Mouse (Mus musculus) heart, embryonic 10.5 days (tissue): ENCODE results near the gene Rilpl1. TPM values are rescaled to one million over a fixed set of nuclear protein-coding genes. Genes with fewer than 3 reads are reported as not detected.
A peak's percentile ranks its signal among the peaks of the same experiment; 100 is the strongest.

Experiments used
- DNase-seq: peaks from one replicate; pipeline ENCODE4 v3.0.0-alpha.2; 2017; ENCODE audit warnings: low spot score
- H3K27ac ChIP-seq: fragments of 300-500 bp; sonication (generic); 2 replicates; pipeline ENCODE4 v1.5.1; 2016; ENCODE audit warnings: mild to moderate bottlenecking
- H3K27me3 ChIP-seq: fragments of 300-500 bp; sonication (generic); 2 replicates; pipeline ENCODE4 v1.6.1; 2016; ENCODE audit warnings: mild to moderate bottlenecking; ENCODE audit not compliant: poor library complexity, insufficient read depth, severe bottlenecking
- H3K36me3 ChIP-seq: fragments of 300-500 bp; sonication (generic); 2 replicates; pipeline ENCODE4 v1.6.1; 2016; ENCODE audit warnings: mild to moderate bottlenecking, moderate library complexity
- H3K4me1 ChIP-seq: fragments of 300-500 bp; sonication (generic); 2 replicates; pipeline ENCODE4 v1.6.1; 2016; ENCODE audit warnings: mild to moderate bottlenecking
- H3K4me3 ChIP-seq: fragments of 300-500 bp; sonication (generic); 2 replicates; pipeline ENCODE4 v1.5.1; 2016; ENCODE audit warnings: mild to moderate bottlenecking, moderate library complexity
- H3K9me3 ChIP-seq: fragments of 300-500 bp; sonication (generic); 2 replicates; pipeline ENCODE4 v1.6.1; 2016; ENCODE audit warnings: mild to moderate bottlenecking, moderate library complexity
- WGBS: fragments of 180-500 bp; shearing (Covaris S2); methylation state at CpG from one replicate; pipeline ENCODE4 v1.1.7; 2016; 5-methylcytosine and 5-hydroxymethylcytosine counted together
- polyA plus RNA-seq: library from polyadenylated mRNA; unstranded; fragments of >200 nt; fragmentation: Nextera tagmentation; extraction: Ambion mirVana; gene quantifications from 2 replicates; pipeline ENCODE4 v1.2.1, GENCODE M21; 2016

Gene Rilpl1
- polyA plus RNA-seq, 1 experiment from 2014 or later: 25.5 TPM

DNA sequence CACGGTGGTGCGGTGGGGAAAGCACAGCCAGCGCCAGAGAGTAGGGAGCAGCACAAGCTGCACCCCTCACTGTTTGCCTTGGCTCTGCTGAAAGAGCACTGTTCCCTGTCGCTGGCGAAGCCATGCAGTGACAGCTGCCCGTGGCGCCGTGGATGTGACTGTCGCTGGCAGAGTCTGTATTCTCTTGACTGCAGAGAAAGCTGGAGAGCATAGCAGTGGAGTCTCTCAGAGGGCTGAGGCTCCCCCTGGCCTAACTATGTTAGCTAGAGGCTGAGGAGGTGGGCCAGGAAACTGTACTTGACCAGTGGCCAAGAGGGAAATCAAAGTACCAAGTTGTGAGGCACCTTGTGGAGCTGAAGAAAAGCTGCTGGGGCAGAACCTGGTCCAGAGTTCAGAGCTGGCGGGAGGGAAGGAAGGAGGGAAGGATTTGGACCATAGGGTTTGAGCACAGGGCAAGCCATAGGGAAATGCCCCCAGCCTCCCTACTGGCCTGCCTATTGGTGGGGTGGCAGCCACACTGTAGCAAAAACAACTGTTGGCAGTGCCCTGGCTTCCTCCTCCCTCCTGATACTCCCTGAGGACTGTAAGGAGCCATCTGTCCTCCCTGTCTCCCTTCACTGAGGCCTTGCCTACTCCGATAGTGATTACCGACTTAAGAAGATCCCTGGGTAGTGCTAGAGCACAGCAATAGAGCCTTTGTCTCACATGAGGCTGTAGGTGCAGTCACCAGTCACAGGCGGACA, 77.7 kb downstream of the Rilpl1 start:
- no peak for DNase-seq
- Histone ChIP-seq H3K27ac (peak overlapping the region; percentile 31; the same call in 1 of the 2 replicates), H3K27me3 (no peaks in the 10 kb centered on the region), H3K4me1 (peaks cover 28% of the 10 kb centered on the region), H3K36me3 (peaks cover 99% of the 10 kb centered on the region), H3K9me3 (no peaks in the 10 kb centered on the region), H3K4me3 (no peak overlapping the region)
- WGBS: 82% methylated on average over 13 of the region's 13 CpGs

DNA sequence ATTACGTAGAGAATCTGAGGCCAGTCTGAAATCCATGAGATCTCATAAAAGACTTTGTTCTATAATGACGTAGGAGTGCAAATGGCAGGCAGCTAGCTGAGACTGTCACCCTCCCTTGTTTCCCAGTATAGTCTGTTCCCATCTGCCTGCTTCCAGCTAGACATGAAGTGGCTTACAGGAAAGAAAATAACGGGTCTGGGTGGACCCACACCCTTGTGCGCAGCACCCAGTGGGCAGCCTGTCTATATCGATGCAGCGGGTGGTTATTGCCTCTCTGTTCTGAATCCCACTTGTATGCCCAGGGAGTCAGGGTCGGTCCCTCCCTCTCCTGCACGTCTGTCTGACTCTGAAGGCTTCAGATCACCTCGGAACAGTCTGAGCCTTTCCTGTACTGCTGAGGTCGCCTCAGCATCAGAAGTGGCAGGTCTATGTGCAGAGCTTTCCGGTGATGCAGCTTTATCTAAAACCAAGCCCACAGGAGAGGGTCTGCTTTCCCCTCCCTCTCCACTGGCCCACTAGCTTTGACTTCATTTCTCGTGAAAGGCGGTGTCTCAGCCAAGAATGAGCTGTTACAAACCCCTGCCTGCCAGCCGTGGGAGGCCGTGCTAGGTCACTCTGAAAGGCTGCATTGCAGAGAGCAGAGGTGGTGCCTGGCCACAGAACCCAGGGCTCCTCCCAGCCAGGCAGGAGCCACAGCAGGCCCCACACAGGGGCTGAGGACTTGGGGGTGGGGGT, 78.5 kb downstream of the Rilpl1 start:
- no peak for DNase-seq
- peaks cover 99% of the 10 kb centered on the region for H3K36me3 ChIP-seq
- peaks cover 34% of the 10 kb centered on the region for H3K4me1 ChIP-seq
- H3K27me3 ChIP-seq: no peaks in the 10 kb centered on the region
- H3K4me3 ChIP-seq: no peak overlapping the region
- H3K27ac ChIP-seq: peak overlapping the region; percentile 31; the same call in 1 of the 2 replicates
- 73% methylated on average over 15 of the region's 15 CpGs for WGBS
- no peaks in the 10 kb centered on the region for H3K9me3 ChIP-seq

DNA sequence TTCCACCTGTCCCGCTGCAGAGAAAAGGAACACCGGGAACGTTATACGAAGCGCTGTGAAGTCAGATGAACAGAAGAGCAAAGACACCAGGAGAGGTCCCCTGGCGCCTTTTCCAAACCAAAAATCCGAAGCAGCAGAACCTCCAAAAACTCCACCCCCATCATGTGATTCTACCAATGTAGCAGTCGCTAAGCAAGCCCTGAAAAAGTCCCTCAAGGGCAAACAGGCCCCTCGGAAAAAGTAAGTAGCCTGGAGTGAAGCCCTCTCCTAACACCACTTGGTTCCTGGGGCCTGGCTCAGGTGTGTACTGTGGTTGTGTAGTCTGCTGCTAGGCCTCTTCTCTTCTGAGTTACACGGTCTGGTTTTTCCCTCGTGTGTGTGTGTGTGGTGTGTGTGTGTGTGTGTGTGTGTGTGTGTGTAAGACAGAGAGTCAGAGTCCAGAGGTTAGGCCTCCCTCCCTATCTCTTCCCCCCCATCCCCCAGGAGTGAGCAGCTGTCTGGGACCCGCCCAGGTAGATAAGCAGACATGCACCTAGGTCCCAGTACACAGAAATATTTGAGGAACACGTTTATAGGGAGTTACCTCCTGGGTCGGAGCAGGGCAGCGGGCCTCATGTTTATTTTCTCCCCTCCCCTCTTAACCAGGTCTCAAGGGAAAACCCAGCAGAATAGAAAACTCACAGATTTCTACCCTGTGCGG, 80.4 kb downstream of the Rilpl1 start:
- Histone ChIP-seq H3K27ac (no peak overlapping the region; the same call in 1 of the 2 replicates), H3K4me1 (peaks cover 48% of the 10 kb centered on the region), H3K36me3 (peaks cover 90% of the 10 kb centered on the region), H3K4me3 (no peak overlapping the region), H3K9me3 (no peaks in the 10 kb centered on the region), H3K27me3 (no peaks in the 10 kb centered on the region)
- DNase-seq: no peak
- WGBS: 77% methylated on average over 16 of the region's 16 CpGs

DNA sequence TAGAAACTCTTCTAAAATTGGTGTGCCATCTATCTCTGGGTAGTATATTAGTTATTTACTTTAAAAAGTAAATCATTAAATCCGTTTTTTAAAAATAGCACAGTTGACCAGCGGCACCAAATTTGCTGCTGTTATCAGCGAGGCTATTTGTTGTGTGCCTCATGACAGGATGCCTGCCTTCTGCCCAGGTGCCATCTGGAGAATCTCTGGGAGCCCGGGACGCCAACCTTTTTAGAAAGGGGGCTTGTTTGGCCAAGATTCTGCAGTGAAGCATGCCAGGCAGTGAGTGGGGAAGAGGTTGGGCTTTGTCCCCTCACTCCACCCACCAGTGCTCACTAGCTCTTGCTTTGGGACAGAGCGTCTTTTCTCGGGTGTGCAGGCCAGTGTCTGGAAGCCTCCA, 81.1 kb downstream of the Rilpl1 start:
- H3K9me3 ChIP-seq: no peaks in the 10 kb centered on the region
- peaks cover 84% of the 10 kb centered on the region for H3K36me3 ChIP-seq
- no peak overlapping the region for H3K4me3 ChIP-seq
- H3K27me3 ChIP-seq: no peaks in the 10 kb centered on the region
- H3K4me1 ChIP-seq: peaks cover 48% of the 10 kb centered on the region
- H3K27ac ChIP-seq: no peak overlapping the region; the same call in 1 of the 2 replicates
- DNase-seq: no peak
- 81% methylated on average over 7 of the region's 7 CpGs for WGBS

- no peaks in the 10 kb centered on the region for H3K27me3 ChIP-seq
- 81% methylated on average over 6 of the region's 6 CpGs for WGBS
- H3K9me3 ChIP-seq: no peaks in the 10 kb centered on the region
- peaks cover 54% of the 10 kb centered on the region for H3K4me1 ChIP-seq
- H3K36me3 ChIP-seq: peaks cover 78% of the 10 kb centered on the region
- H3K4me3 ChIP-seq: no peak overlapping the region
- H3K27ac ChIP-seq: no peak overlapping the region
- DNase-seq: no peak
Observed at GRCm38 (mm10) chr5:124449494-124449893, 81.7 kb downstream of the Rilpl1 start.

GRCm38 (mm10) chr5:124446301-124446881, 84.8 kb downstream of the Rilpl1 start:
- DNase-seq: peak; percentile 98
- peaks cover 47% of the 10 kb centered on the region for H3K36me3 ChIP-seq
- WGBS: under 1% methylated on average over 15 of the region's 15 CpGs
- H3K4me1 ChIP-seq: peaks cover 41% of the 10 kb centered on the region
- H3K27me3 ChIP-seq: no peaks in the 10 kb centered on the region
- H3K27ac ChIP-seq: peak overlapping the region; percentile 97
- peak overlapping the region; percentile 95 for H3K4me3 ChIP-seq
- no peaks in the 10 kb centered on the region for H3K9me3 ChIP-seq

DNA sequence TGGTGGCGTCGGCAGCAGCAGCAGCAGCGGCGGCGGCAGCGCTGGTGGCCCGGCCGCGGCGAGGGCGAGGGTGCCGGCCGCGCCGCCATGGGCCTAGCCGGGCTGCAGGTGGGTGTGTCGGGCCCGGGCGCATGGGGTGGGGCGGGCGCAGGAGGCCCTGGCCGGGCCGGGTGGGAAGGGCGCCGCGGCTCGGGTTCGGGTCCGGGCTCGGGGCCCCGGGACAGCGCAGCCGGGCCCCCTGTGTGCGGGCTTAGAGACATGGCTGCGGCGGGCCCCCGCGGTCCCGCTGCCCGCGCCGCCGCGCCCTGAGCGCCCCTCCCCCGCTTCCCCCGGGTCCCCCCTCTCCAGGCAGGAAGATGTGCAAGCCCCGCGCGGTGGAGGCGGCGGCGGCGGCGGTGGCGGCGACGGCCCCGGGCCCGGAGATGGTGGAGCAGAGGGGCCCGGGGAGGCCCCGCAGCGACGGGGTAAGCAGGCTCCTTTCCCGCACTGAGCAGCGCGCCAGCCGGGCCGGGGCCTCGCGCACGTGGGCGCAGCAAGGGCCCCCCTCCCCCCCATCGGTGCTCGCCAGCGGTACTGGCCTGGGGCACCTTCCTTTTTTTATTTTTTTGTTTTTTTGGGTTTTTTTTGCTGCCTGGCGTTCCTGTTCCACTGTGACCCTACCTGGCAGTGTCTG, 85.4 kb downstream of the Rilpl1 start:
- H3K27me3 ChIP-seq: no peaks in the 10 kb centered on the region
- H3K4me3 ChIP-seq: peak overlapping the region; percentile 95
- peaks cover 41% of the 10 kb centered on the region for H3K36me3 ChIP-seq
- H3K27ac ChIP-seq: peak overlapping the region; percentile 97
- peak; percentile 77 for DNase-seq
- H3K4me1 ChIP-seq: peaks cover 37% of the 10 kb centered on the region
- H3K9me3 ChIP-seq: no peaks in the 10 kb centered on the region
- WGBS: 5% methylated on average over 70 of the region's 77 CpGs

DNA sequence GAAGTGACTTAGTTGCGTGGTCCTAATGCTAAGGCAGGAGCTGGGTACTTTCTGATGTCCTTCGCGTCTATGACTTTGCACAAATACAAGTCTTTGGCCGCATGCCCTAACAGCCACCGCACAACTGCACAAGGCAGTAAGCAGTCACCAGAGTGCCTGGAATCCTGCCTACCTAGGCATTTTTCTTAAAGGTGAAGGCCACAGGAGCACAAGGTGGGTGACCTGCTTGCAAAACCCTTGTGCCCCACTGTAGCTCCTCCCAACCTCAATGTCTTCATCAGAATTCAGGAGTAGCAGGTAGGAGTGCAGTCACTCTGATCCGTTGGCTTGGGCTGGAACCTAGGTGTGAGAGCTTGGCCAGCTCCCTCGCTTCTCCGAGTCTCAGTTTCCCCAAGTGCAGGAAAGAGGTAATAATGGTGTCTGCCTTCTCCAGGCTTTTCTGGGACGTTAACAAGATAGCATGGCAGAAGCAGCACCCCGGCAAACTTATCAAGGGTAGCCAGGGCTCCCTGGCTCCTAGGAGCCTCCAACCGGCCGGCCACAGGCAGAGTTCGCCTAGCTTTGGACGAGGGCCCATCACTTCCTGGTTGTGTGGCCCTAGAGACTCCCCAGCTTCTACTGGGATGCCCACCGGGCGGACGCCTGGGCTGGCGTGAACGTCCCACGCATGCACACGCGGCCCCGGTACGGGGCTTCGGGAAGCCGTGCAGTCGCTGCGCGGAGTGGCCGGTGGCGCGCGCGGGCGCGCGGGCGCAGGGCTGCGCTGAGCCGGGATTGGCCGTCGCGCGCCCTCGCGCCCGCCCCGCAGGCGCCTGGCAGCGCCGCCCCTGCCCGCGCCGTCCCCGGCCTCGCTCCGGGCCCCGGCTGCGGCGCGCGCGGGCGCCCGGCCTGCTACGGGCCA, 86.3 kb downstream of the Rilpl1 start:
- H3K27ac ChIP-seq: peak overlapping the region; percentile 97
- peak overlapping the region; percentile 95 for H3K4me3 ChIP-seq
- no peaks in the 10 kb centered on the region for H3K27me3 ChIP-seq
- DNase-seq: peak; percentile 88
- peaks cover 30% of the 10 kb centered on the region for H3K4me1 ChIP-seq
- no peaks in the 10 kb centered on the region for H3K9me3 ChIP-seq
- WGBS: 21% methylated on average over 66 of the region's 66 CpGs
- H3K36me3 ChIP-seq: peaks cover 32% of the 10 kb centered on the region

- no peak for DNase-seq
- H3K9me3 ChIP-seq: no peaks in the 10 kb centered on the region
- no peaks in the 10 kb centered on the region for H3K27me3 ChIP-seq
- peak overlapping the region; percentile 95; the same call in 1 of the 2 replicates for H3K4me3 ChIP-seq
- no peak overlapping the region for H3K27ac ChIP-seq
- 69% methylated on average over 3 of the region's 3 CpGs for WGBS
- H3K4me1 ChIP-seq: peaks cover 30% of the 10 kb centered on the region
- peaks cover 25% of the 10 kb centered on the region for H3K36me3 ChIP-seq
Observed at GRCm38 (mm10) chr5:124444208-124444607, 87.0 kb downstream of the Rilpl1 start.
